Mouse (Mus musculus): ENCODE data around the gene Btbd35f8. TPM values are rescaled to one million over a fixed set of nuclear protein-coding genes. Genes with fewer than 3 reads are reported as not detected.
"Not testable (repeated sequence)": the region's sequence is repeated elsewhere in the genome, so short reads cannot be mapped to it uniquely, and the experiment has no call there.

Gene Btbd35f8
- not detected for total RNA-seq (2021)

DNA sequence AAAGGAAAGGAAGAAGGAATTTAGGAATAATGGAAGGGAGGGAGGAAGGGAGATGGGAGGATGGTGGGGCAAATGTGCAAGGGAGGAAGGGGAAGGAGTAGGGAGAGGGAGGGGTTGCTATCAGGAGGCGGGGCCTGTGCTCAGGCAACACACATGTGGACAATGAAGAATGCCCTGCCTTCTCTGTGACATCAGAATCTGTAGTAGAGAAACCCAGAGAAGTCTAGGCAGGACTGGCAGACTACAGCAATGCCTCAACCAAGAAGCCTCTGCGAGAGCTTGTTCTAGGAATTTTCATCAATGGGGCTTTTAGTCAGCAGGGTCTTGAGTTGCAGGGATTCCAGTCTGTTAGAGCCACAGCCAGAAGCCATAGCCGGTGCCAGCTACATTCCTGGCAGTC, at the start of gene Btbd35f8:
Gene Btbd35f8 (plus strand): TSS at position 301 of the 400 bp plus-strand sequence.
- DNase-seq, result not testable (repeated sequence)

Other genes with a start within 250 kb of the Btbd35f8 start
- gene Spin2g, start 211.8 kb upstream of the Btbd35f8 start, total RNA-seq (2021), result not detected

Data from layer of hippocampus, postnatal 36 days (tissue).